Mouse (Mus musculus): ENCODE measurements around the gene Clgn.
"Not testable (repeated sequence)": the region's sequence is repeated elsewhere in the genome, so short reads cannot be mapped to it uniquely, and the experiment has no call there.

The Clgn gene

DNA sequence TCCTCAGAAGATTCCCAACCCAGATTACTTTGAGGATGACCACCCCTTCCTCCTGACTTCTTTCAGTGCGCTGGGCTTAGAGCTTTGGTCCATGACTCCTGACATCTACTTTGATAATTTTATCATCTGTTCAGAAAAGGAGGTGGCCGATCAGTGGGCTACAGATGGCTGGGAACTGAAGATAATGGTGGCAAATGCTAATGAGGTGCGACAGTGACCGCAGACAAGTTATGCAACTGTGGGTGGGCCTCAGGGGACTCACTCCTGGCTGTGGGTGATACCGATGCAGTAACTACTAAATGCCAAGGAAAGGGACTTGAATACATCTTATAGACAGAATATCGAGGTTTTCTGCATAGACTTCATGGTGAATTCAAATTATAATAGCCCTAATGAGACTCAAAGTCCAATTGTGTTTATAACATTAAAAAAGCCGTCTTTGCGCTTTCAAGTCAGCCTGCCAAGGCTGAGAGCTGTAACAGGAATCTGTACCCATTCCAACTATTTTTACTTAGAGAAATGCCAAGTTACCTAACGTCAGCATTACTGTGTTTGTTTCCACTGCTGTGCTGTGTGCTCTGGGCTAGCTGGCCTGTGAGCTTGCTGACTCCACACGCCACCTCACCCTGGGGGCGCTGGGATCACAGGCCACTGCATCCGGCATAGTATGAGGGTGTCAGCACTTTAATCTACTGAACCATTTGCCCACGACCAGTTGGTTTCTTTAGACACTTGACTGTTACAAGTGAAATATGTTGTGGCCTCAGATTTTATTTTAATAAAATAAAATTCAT lies 33.6 kb downstream of the Clgn start:
- no peak for DNase-seq

- DNase-seq: no peak
Observed at GRCm38 (mm10) chr8:83425202-83425601, 35.5 kb downstream of the Clgn start.

- no peak for DNase-seq
Observed at GRCm38 (mm10) chr8:83426104-83426759, 36.6 kb downstream of the Clgn start.

- no peak for DNase-seq
Observed at GRCm38 (mm10) chr8:83426949-83427348, 37.3 kb downstream of the Clgn start.

DNA sequence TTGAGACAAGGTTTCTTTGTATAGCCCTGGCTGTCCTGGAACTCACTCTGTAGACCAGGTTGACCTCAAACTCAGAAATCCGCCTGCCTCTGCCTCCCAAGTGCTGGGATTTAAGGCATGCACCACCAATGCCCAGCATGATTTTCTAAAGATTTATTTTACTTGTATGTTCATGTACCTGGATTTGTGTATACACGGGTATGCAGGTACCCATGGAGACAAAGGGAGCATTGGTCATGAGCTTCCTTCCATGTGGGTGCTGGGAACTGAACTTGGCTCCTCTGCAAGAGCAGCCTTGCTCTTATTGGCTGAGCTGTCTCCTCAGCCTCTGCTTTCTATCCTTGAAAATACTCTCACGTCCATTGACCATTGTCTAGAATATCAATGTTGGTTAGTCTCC lies 39.0 kb downstream of the Clgn start:
- DNase-seq: not testable (repeated sequence)

GRCm38 (mm10) chr8:83429071-83429524 lies 39.4 kb downstream of the Clgn start:
- no peak for DNase-seq

GRCm38 (mm10) chr8:83437077-83437476 lies 47.4 kb downstream of the Clgn start:
- no peak for DNase-seq

DNA sequence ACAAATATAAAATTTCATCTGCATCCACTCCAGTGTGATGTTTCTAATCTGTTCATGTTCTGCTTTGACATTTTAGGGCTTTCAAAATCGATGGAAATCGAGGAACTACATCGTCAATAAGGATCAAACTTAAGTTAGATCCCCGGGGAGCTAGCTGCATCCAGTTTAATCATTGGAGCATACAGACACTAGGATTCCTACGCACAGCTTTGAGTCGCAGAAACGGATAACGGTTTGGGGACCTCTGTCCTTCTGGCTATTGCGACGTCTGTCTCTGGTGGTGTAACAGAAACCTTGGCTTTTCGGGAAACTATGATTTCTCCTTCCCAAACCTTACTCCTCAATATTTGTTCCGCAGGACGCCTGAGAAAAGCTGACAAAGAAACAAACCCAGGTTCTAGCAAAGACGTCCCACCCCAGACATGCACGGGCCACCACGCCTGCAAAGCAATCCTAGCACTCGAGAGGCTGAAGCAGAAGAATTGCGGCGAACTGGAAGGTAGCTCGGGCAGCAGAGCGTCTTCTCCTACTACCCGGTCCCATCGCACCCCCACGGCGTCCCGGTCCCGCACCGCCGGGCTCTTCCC lies 52.1 kb downstream of the Clgn start:
- peak in 1 of 2 experiments; percentile 16 for DNase-seq

- peak; percentile 99 to 100 for DNase-seq
Observed at GRCm38 (mm10) chr8:83442243-83443051, 52.8 kb downstream of the Clgn start.

GRCm38 (mm10) chr8:83443052-83443400 lies 53.4 kb downstream of the Clgn start:
- DNase-seq: no peak

DNA sequence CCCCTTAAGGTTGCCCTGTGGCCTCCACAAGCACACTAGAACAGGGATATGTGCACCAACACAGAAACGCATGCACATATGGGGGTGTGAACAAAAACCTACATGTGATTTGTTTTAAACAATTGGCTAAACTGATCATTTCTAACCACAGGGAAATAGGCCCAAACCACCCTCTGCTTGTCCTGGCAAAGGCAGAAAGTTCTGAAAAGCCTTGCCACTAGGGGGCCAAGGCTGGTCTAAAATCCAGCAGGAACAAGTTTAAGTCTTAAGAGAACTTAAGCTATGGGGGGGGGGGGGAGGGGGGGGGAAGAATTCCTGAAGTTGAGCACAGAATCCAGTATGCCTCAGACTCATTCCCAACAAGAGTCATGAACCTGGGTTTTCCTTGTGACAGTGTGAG lies 60.3 kb downstream of the Clgn start:
- DNase-seq: peak; percentile 30 to 33

DNA sequence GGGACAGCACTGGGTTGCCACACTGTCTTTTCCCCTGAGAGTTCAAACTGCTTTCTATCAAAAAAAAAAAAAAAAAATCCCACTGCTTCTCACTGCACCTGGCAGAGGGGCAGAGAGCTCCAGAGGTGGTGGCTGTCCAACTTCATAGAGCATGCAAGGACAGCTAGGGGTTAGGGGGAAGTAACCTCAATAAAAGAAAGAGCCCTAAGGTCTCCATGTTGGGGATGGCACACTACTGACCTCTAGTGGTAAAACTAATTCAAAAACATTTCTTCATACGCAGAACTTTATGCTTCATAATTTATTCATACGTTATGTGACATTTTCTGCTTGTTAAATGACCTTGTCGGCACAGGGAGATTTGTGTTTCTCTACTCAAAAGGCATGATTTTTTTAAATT lies 61.4 kb downstream of the Clgn start:
- peak; percentile 17 to 50 for DNase-seq

DNA sequence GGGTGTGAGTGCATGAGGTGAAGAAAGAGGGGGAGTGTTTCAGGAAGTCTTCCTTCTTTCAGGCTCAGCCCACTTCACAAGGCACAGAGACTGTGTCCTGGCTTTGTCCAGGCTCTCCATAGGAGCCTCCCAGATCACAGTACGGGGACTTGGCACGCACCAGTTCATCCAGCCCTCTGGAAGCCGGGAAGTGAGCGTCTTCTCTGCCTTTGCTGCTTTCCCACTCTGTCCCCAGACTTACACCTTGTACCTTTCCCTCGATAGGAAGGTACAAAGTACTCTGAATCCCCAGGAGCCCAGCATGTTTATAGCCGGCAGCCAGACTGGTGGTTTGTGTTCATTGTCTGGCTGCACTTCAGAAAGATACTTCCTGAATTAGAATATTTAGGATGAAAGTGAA lies 67.5 kb downstream of the Clgn start:
- DNase-seq: no peak

GRCm38 (mm10) chr8:83458222-83458621 lies 68.6 kb downstream of the Clgn start, which contains the start of gene Scoc:
Scoc (minus strand) TSS chr8:83458391.
- DNase-seq: no peak

DNA sequence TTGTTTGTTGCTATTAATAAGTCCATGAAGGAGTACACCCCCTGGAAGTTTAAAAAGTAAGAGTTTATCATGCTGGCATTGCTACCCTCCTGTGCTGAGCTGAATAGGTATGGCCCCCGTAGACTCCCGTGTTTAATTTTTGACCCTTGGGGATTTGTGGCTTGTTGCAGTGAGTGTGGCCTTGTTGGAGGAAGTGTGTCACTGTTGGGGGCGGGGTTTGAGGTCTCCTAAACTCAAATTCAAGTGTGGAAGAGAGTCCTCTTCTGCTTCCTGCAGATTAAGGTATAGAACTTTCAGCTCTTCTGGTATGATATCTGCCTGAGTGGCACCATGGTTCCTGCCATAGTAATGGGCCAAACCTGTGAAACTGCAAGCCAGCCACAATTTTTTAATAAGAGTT lies 69.9 kb downstream of the Clgn start:
- no peak for DNase-seq
